In genomic region chr4:82089657-82090056, GRCm38 (mm10) we compare ENCODE assay signal across 29 mouse cellular contexts.
"Had no signal": no experiment of that assay in that cellular context is flagged by ENCODE, and none has a peak within 500 bp of the region (broad histone marks: within the 10 kb centered on the region; RNA-seq: fewer than 3 reads in every experiment).

No protein-coding gene starts in this region.

- H3K9ac ChIP-seq: heart, embryonic 13.5 days; heart, embryonic 15.5 days; hindbrain, embryonic 12.5 days; hindbrain, embryonic 14.5 days; intestine, embryonic 15.5 days; limb, embryonic 13.5 days; limb, embryonic 15.5 days; liver, embryonic 14.5 days had no signal

- H3K27me3 ChIP-seq: heart, embryonic 13.5 days; heart, embryonic 15.5 days; hindbrain, embryonic 12.5 days; intestine, embryonic 15.5 days; limb, embryonic 13.5 days; limb, embryonic 15.5 days had no signal

- H3K27ac ChIP-seq: gastrocnemius, adult 2 months; heart, adult 2 months; heart, embryonic 13.5 days; heart, embryonic 15.5 days; hindbrain, embryonic 10.5 days; hindbrain, embryonic 12.5 days; hindbrain, embryonic 14.5 days; intestine, embryonic 15.5 days; kidney, postnatal 0 days; limb, embryonic 13.5 days; limb, embryonic 15.5 days; liver, embryonic 14.5 days had no signal

- H3K9me3 ChIP-seq: heart, embryonic 13.5 days; heart, embryonic 15.5 days; hindbrain, embryonic 10.5 days; hindbrain, embryonic 12.5 days; intestine, embryonic 15.5 days; limb, embryonic 13.5 days; limb, embryonic 15.5 days had no signal

- H3K4me1 ChIP-seq: heart, embryonic 15.5 days; hindbrain, embryonic 10.5 days; hindbrain, embryonic 12.5 days; intestine, embryonic 15.5 days had no signal

- H3K4me2 ChIP-seq: heart, embryonic 11.5 days; heart, embryonic 13.5 days; heart, embryonic 15.5 days; hindbrain, embryonic 12.5 days; hindbrain, embryonic 14.5 days; intestine, embryonic 15.5 days; limb, embryonic 13.5 days; limb, embryonic 15.5 days; liver, embryonic 11.5 days had no signal

- H3K4me3 ChIP-seq: gastrocnemius, adult 2 months; heart, adult 2 months; heart, embryonic 13.5 days; heart, embryonic 15.5 days; hindbrain, embryonic 10.5 days; hindbrain, embryonic 12.5 days; intestine, embryonic 15.5 days; limb, embryonic 13.5 days; limb, embryonic 15.5 days had no signal

- H3K36me3 ChIP-seq: heart, embryonic 13.5 days; heart, embryonic 15.5 days; hindbrain, embryonic 10.5 days; hindbrain, embryonic 12.5 days; intestine, embryonic 15.5 days; limb, embryonic 13.5 days; limb, embryonic 15.5 days had no signal

- DNase-seq: gastrocnemius, adult 2 months; gastrocnemius, postnatal 10 days; gastrocnemius, postnatal 25 days; heart, adult 11 months; heart, adult 2 months; heart, postnatal 14 days; heart, postnatal 4 days; kidney, adult 18-20 months; kidney, adult 8-10 months; kidney, postnatal 14 days; kidney, postnatal 36 days; layer of hippocampus, adult 9-11 months; layer of hippocampus, postnatal 36 days; left cerebral cortex, postnatal 4 days had no signal

- ATAC-seq: hindbrain, embryonic 16.5 days; inflammation-experienced regulatory T-cells, adult 6 months; intestine, embryonic 15.5 days; intestine, postnatal 0 days had no signal
